Mouse (Mus musculus) MEL (cell line): ENCODE data around the gene Defb45. TPM values are rescaled to one million over a fixed set of nuclear protein-coding genes. Genes with fewer than 3 reads are reported as not detected.

Source experiments
- DNase-seq: peaks from one replicate; pipeline ENCODE4 v3.0.0; 2011; ENCODE audit warnings: low read depth, low spot score
- H3K27ac ChIP-seq: 2 replicates; pipeline ENCODE4 v1.5.1; 2012; ENCODE audit warnings: low read depth, mild to moderate bottlenecking, control low read depth, low read length, moderate library complexity; ENCODE audit not compliant: control insufficient read depth
- H3K27me3 ChIP-seq, 2 experiments: fragments of 150-350 bp in 1 of 2; sonication (generic) in 1 of 2; 2 replicates each; pipeline ENCODE4 v1.6.1; 2012; ENCODE audit warnings: low read length in 2 of 2, mild to moderate bottlenecking in 2 of 2, improper control_type of control experiment in 1 of 2, moderate library complexity in 1 of 2; ENCODE audit not compliant: insufficient read depth in 2 of 2, control insufficient read depth in 1 of 2
- H3K36me3 ChIP-seq, 2 experiments: 2 replicates each; pipeline ENCODE4 v1.6.1; 2012 to 2014; ENCODE audit warnings: low read length in 2 of 2, improper control_type of control experiment in 1 of 2, inconsistent platforms in 1 of 2, mild to moderate bottlenecking in 1 of 2; ENCODE audit not compliant: insufficient read depth in 2 of 2, control insufficient read depth in 1 of 2
- H3K4me1 ChIP-seq, 2 experiments: fragments of 150-350 bp in 1 of 2; sonication (generic) in 1 of 2; 2 replicates each; pipeline ENCODE4 v1.6.1; 2012; ENCODE audit warnings: low read length in 2 of 2, improper control_type of control experiment in 1 of 2, mild to moderate bottlenecking in 1 of 2; ENCODE audit not compliant: insufficient read depth in 2 of 2, control insufficient read depth in 1 of 2
- H3K4me3 ChIP-seq, 2 experiments: fragments of 150-350 bp in 1 of 2; sonication (generic) in 1 of 2; 2 replicates each; pipeline ENCODE4 v1.5.1; 2012; ENCODE audit warnings: low read depth in 2 of 2, low read length in 2 of 2, mild to moderate bottlenecking in 2 of 2, moderate library complexity in 2 of 2, control low read depth in 1 of 2, improper control_type of control experiment in 1 of 2; ENCODE audit not compliant: control insufficient read depth in 1 of 2, insufficient read depth in 1 of 2
- H3K79me2 ChIP-seq: 2 replicates; pipeline ENCODE4 v1.6.1; 2012; ENCODE audit warnings: mild to moderate bottlenecking, low read length, moderate library complexity; ENCODE audit not compliant: control insufficient read depth, poor library complexity, insufficient read depth
- H3K9ac ChIP-seq: 2 replicates; pipeline ENCODE4 v1.6.1; 2012; ENCODE audit warnings: low read depth, mild to moderate bottlenecking, control low read depth, low read length, moderate library complexity; ENCODE audit not compliant: control insufficient read depth, poor library complexity, severe bottlenecking
- H3K9me3 ChIP-seq: fragments of 150-350 bp; sonication (generic); replicated peaks from 2 replicates; pipeline ENCODE4 v1.6.1; 2012; ENCODE audit warnings: mild to moderate bottlenecking, low read length, improper control_type of control experiment, moderate library complexity; ENCODE audit not compliant: insufficient read depth
- BHLHE40 ChIP-seq: IDR thresholded peaks from 2 replicates; pipeline ENCODE4 v1.6.1; 2012; ENCODE audit warnings: low read depth, mild to moderate bottlenecking, inconsistent platforms, low read length, improper control_type of control experiment, borderline replicate concordance
- CHD1 ChIP-seq: IDR thresholded peaks from 2 replicates; pipeline ENCODE4 v1.6.1; 2012; ENCODE audit warnings: low read depth, mild to moderate bottlenecking, inconsistent platforms, low read length, improper control_type of control experiment
- CHD2 ChIP-seq: IDR thresholded peaks from 2 replicates; pipeline ENCODE4 v1.6.1; 2011; ENCODE audit warnings: low read length, improper control_type of control experiment
- E2F4 ChIP-seq: IDR thresholded peaks from 2 replicates; pipeline ENCODE4 v1.6.1; 2011; ENCODE audit warnings: low read depth, low read length, improper control_type of control experiment, borderline replicate concordance
- GABPA ChIP-seq: IDR thresholded peaks from 2 replicates; pipeline ENCODE4 v1.6.1; 2012; ENCODE audit warnings: low read depth, mild to moderate bottlenecking, inconsistent platforms, low read length, improper control_type of control experiment, moderate library complexity
- MAZ ChIP-seq: IDR thresholded peaks from 2 replicates; pipeline ENCODE4 v1.6.1; 2012; ENCODE audit warnings: low read depth, mild to moderate bottlenecking, inconsistent platforms, low read length, improper control_type of control experiment
- MXI1 ChIP-seq: IDR thresholded peaks from 2 replicates; pipeline ENCODE4 v1.6.1; 2011; ENCODE audit warnings: mild to moderate bottlenecking, low read depth, low read length, improper control_type of control experiment
- MYB ChIP-seq: IDR thresholded peaks from 2 replicates; pipeline ENCODE4 v1.6.1; 2011; ENCODE audit warnings: mild to moderate bottlenecking, low read depth, low read length, improper control_type of control experiment
- NRF1 ChIP-seq: IDR thresholded peaks from 2 replicates; pipeline ENCODE4 v1.6.1; 2014; ENCODE audit warnings: low read depth, mild to moderate bottlenecking, inconsistent platforms, low read length, improper control_type of control experiment, moderate library complexity; ENCODE audit not compliant: poor library complexity, insufficient read depth, severe bottlenecking
- RAD21 ChIP-seq: IDR thresholded peaks from 2 replicates; pipeline ENCODE4 v1.6.1; 2011; ENCODE audit warnings: mild to moderate bottlenecking, low read depth, low read length, improper control_type of control experiment
- RCOR1 ChIP-seq: IDR thresholded peaks from 2 replicates; pipeline ENCODE4 v1.6.1; 2012; ENCODE audit warnings: low read depth, mild to moderate bottlenecking, inconsistent platforms, low read length, improper control_type of control experiment
- SIN3A ChIP-seq: IDR thresholded peaks from 2 replicates; pipeline ENCODE4 v1.6.1; 2012; ENCODE audit warnings: low read length, improper control_type of control experiment, inconsistent platforms
- TAL1 ChIP-seq: IDR thresholded peaks from 2 replicates; pipeline ENCODE4 v1.6.1; 2012; ENCODE audit warnings: mild to moderate bottlenecking, inconsistent platforms, low read length, moderate library complexity, mixed read lengths
- TBP ChIP-seq: IDR thresholded peaks from 2 replicates; pipeline ENCODE4 v1.8.0; 2011; ENCODE audit warnings: low read depth, low read length, improper control_type of control experiment
- ZC3H11A ChIP-seq: IDR thresholded peaks from 2 replicates; pipeline ENCODE4 v1.6.1; 2012; ENCODE audit warnings: low read depth, mild to moderate bottlenecking, inconsistent platforms, low read length, improper control_type of control experiment
- ZMIZ1 ChIP-seq: IDR thresholded peaks from 2 replicates; pipeline ENCODE4 v1.6.1; 2012; ENCODE audit warnings: low read depth, mild to moderate bottlenecking, inconsistent platforms, low read length, improper control_type of control experiment, moderate library complexity
- ZNF384 ChIP-seq: IDR thresholded peaks from 2 replicates; pipeline ENCODE4 v1.6.1; 2012; ENCODE audit warnings: low read depth, mild to moderate bottlenecking, inconsistent platforms, low read length, improper control_type of control experiment
- polyA plus RNA-seq, 2 experiments: library from polyadenylated mRNA; stranded (reverse) in 1 of 2; unstranded in 1 of 2; fragments of >175 nt in 1 of 2; fragments of >200 nt in 1 of 2; gene quantifications; 2 replicates each; pipeline versions ENCODE4 v1.2.1 to v1.2.4; 2012; ENCODE audit warnings: low replicate concordance in 2 of 2, low read depth in 1 of 2; ENCODE audit not compliant: insufficient read length in 2 of 2, insufficient read depth in 1 of 2, missing spikeins in 1 of 2
- total RNA-seq: library from RNA; depleted of rRNA; stranded (reverse); fragments of 300-350 nt; gene quantifications from 2 replicates; pipeline ENCODE4 v1.2.3, GENCODE M21; 2012; rRNA removed

The Defb45 gene
- total RNA-seq (not detected in 2 replicates), polyA plus RNA-seq (not detected)

- H3K27me3 ChIP-seq: no peaks in the 10 kb centered on the region; a peak in 3 of 4 replicates
- DNase-seq: no peak
- H3K9me3 ChIP-seq: no peaks in the 10 kb centered on the region
- H3K9ac ChIP-seq: no peak within 1 kb of the TSS
- no peak within 1 kb of the TSS for H3K4me3 ChIP-seq
- TF ChIP-seq RAD21 (no peak), TBP (no peak)
- H3K79me2 ChIP-seq: no peaks in the 10 kb centered on the region
- peaks cover 0 to 7% of the 10 kb centered on the region in 2 experiments; a peak in 1 of 4 replicates for H3K4me1 ChIP-seq
- H3K27ac ChIP-seq: no peak within 1 kb of the TSS
- H3K36me3 ChIP-seq: peaks cover 0 to 3% of the 10 kb centered on the region in 2 experiments; a peak in 2 of 4 replicates
Measured at GRCm38 (mm10) chr2:152599299-152599698, at the start of gene Defb45. Gene Defb45 (minus strand): TSS chr2:152599399.

- Histone ChIP-seq H3K79me2 (no peaks in the 10 kb centered on the region), H3K9ac (no peak overlapping the region), H3K4me1 (no peaks in the 10 kb centered on the region), H3K9me3 (no peaks in the 10 kb centered on the region), H3K27ac (no peak overlapping the region), H3K36me3 (no peaks in the 10 kb centered on the region), H3K4me3 (no peak overlapping the region), H3K27me3 (peaks cover 2% of the 10 kb centered on the region in 2 experiments; a peak in 3 of 4 replicates)
- no peak for DNase-seq
- TF ChIP-seq GABPA (no peak), ZNF384 (no peak), TAL1 (no peak), MYB (no peak), ZMIZ1 (no peak), SIN3A (no peak), ZC3H11A (no peak), E2F4 (no peak), BHLHE40 (no peak), CHD2 (no peak), CHD1 (no peak), TBP (no peak), NRF1 (no peak), MAZ (no peak), MXI1 (no peak), RCOR1 (no peak)
Measured at GRCm38 (mm10) chr2:152639406-152640113, 40.4 kb upstream of the Defb45 start.
